Mouse (Mus musculus) CH12.LX (cell line): ENCODE results near the gene Cd34. TPM values are rescaled to one million over a fixed set of nuclear protein-coding genes. Genes with fewer than 3 reads are reported as not detected.

Source experiments
- DNase-seq: peaks from one replicate; pipeline ENCODE4 v3.0.0-alpha.2; 2013; ENCODE audit errors: extremely low read depth
- H3K27ac ChIP-seq: 2 replicates; pipeline ENCODE4 v1.5.1; 2012; ENCODE audit warnings: low read depth, mild to moderate bottlenecking, control low read depth, moderate library complexity; ENCODE audit not compliant: insufficient read depth
- H3K27me3 ChIP-seq: replicated peaks from 2 replicates; pipeline ENCODE3; 2012; ENCODE audit warnings: inconsistent platforms
- H3K36me3 ChIP-seq, 2 experiments: replicated peaks in 1 of 2; 2 replicates each; pipeline versions ENCODE3 to v1.6.1; 2012; ENCODE audit warnings: inconsistent platforms in 1 of 2, low read length in 1 of 2, mild to moderate bottlenecking in 1 of 2, mixed read lengths in 1 of 2, moderate library complexity in 1 of 2; ENCODE audit not compliant: control insufficient read depth in 1 of 2, insufficient read depth in 1 of 2
- H3K4me1 ChIP-seq, 2 experiments: 2 replicates each; pipeline ENCODE4 v1.6.1; 2012; ENCODE audit warnings: inconsistent platforms in 1 of 2, moderate library complexity in 1 of 2; ENCODE audit not compliant: insufficient read depth in 2 of 2, control insufficient read depth in 1 of 2
- H3K4me2 ChIP-seq: 2 replicates; pipeline ENCODE4 v1.6.1; 2012; ENCODE audit warnings: low read depth, mild to moderate bottlenecking, control low read depth; ENCODE audit not compliant: poor library complexity, insufficient read depth, severe bottlenecking
- H3K4me3 ChIP-seq, 3 experiments: fragments of 150-350 bp in 1 of 3; sonication (generic) in 1 of 3; replicated peaks in 1 of 3; 2 replicates each; pipeline versions ENCODE3 to v1.5.1; 2011 to 2012; ENCODE audit warnings: low read depth in 2 of 3, low read length in 2 of 3, mild to moderate bottlenecking in 2 of 3, moderate library complexity in 2 of 3, control low read depth in 1 of 3, improper control_type of control experiment in 1 of 3, inconsistent platforms in 1 of 3, mixed read lengths in 1 of 3; ENCODE audit not compliant: poor library complexity in 1 of 3
- H3K79me2 ChIP-seq: replicated peaks from 2 replicates; pipeline ENCODE4 v1.6.1; 2012; ENCODE audit warnings: mild to moderate bottlenecking, moderate library complexity; ENCODE audit not compliant: control insufficient read depth, poor library complexity, insufficient read depth, severe bottlenecking; ENCODE audit errors: extremely low read depth
- H3K9ac ChIP-seq: 2 replicates; pipeline ENCODE4 v1.6.1; 2012; ENCODE audit warnings: low read depth, mild to moderate bottlenecking, control low read depth, moderate library complexity; ENCODE audit not compliant: insufficient read depth
- H3K9me3 ChIP-seq: replicated peaks from 2 replicates; pipeline ENCODE3; 2012; ENCODE audit warnings: low read length, inconsistent platforms, mixed read lengths
- BHLHE40 ChIP-seq: IDR thresholded peaks from 2 replicates; pipeline ENCODE4 v1.6.1; 2011; ENCODE audit warnings: mild to moderate bottlenecking, low read depth, low read length, improper control_type of control experiment
- CHD1 ChIP-seq: IDR thresholded peaks from 2 replicates; pipeline ENCODE4 v1.6.1; 2012; ENCODE audit warnings: low read depth, low read length, improper control_type of control experiment, inconsistent platforms
- ELF1 ChIP-seq: IDR thresholded peaks from 2 replicates; pipeline ENCODE4 v1.6.1; 2014; ENCODE audit warnings: low read depth, mild to moderate bottlenecking, inconsistent platforms, low read length, improper control_type of control experiment
- EP300 ChIP-seq: IDR thresholded peaks from 2 replicates; pipeline ENCODE4 v1.6.1; 2011; ENCODE audit warnings: low read length, improper control_type of control experiment
- ETS1 ChIP-seq: conservative IDR thresholded peaks from 2 replicates; pipeline ENCODE4 v1.6.1; 2012; ENCODE audit warnings: low read depth, mild to moderate bottlenecking, inconsistent platforms, low read length, improper control_type of control experiment, moderate library complexity
- HCFC1 ChIP-seq: IDR thresholded peaks from 2 replicates; pipeline ENCODE4 v1.6.1; 2012; ENCODE audit warnings: low read depth, mild to moderate bottlenecking, inconsistent platforms, low read length, improper control_type of control experiment
- IRF4 ChIP-seq: IDR thresholded peaks from 2 replicates; pipeline ENCODE4 v1.6.1; 2014; ENCODE audit warnings: low read depth, mild to moderate bottlenecking, inconsistent platforms, low read length, improper control_type of control experiment
- MAFK ChIP-seq: IDR thresholded peaks from 2 replicates; pipeline ENCODE4 v1.6.1; 2011; ENCODE audit warnings: low read length, improper control_type of control experiment; ENCODE audit not compliant: insufficient replicate concordance
- MAX ChIP-seq: IDR thresholded peaks from 2 replicates; pipeline ENCODE4 v1.6.1; 2011; ENCODE audit warnings: low read length, improper control_type of control experiment
- MYC ChIP-seq: IDR thresholded peaks from 2 replicates; pipeline ENCODE4 v1.6.1; 2011; ENCODE audit warnings: low read depth, mild to moderate bottlenecking, improper control_type of control experiment, low read length
- NELFE ChIP-seq: IDR thresholded peaks from 2 replicates; pipeline ENCODE4 v1.6.1; 2011; ENCODE audit warnings: low read depth, low read length, improper control_type of control experiment
- NRF1 ChIP-seq: IDR thresholded peaks from 2 replicates; pipeline ENCODE4 v1.6.1; 2014; ENCODE audit warnings: low read depth, mild to moderate bottlenecking, inconsistent platforms, low read length, improper control_type of control experiment, moderate library complexity
- PAX5 ChIP-seq: IDR thresholded peaks from 2 replicates; pipeline ENCODE4 v1.6.1; 2012; ENCODE audit warnings: low read length, inconsistent platforms, mixed read lengths
- POLR2A ChIP-seq: IDR thresholded peaks from 2 replicates; pipeline ENCODE4 v1.6.1; 2011; ENCODE audit warnings: low read depth, mild to moderate bottlenecking, improper control_type of control experiment, low read length
- RAD21 ChIP-seq: IDR thresholded peaks from 2 replicates; pipeline ENCODE4 v1.6.1; 2011; ENCODE audit warnings: low read depth, mild to moderate bottlenecking, low read length, improper control_type of control experiment, moderate library complexity
- RCOR1 ChIP-seq: conservative IDR thresholded peaks from 2 replicates; pipeline ENCODE4 v1.6.1; 2012; ENCODE audit warnings: low read depth, mild to moderate bottlenecking, inconsistent platforms, low read length, improper control_type of control experiment
- SIN3A ChIP-seq: IDR thresholded peaks from 2 replicates; pipeline ENCODE4 v1.6.1; 2012; ENCODE audit warnings: low read length, improper control_type of control experiment, inconsistent platforms
- TCF12 ChIP-seq: IDR thresholded peaks from 2 replicates; pipeline ENCODE4 v1.6.1; 2014; ENCODE audit warnings: low read depth, mild to moderate bottlenecking, inconsistent platforms, low read length, improper control_type of control experiment
- UBTF ChIP-seq: IDR thresholded peaks from 2 replicates; pipeline ENCODE4 v1.6.1; 2012; ENCODE audit warnings: low read depth, mild to moderate bottlenecking, inconsistent platforms, low read length, improper control_type of control experiment, moderate library complexity
- USF2 ChIP-seq: conservative IDR thresholded peaks from 2 replicates; pipeline ENCODE4 v1.6.1; 2011; ENCODE audit warnings: low read depth, low read length, improper control_type of control experiment
- ZNF384 ChIP-seq: IDR thresholded peaks from 2 replicates; pipeline ENCODE4 v1.6.1; 2012; ENCODE audit warnings: low read depth, low read length, improper control_type of control experiment, inconsistent platforms
- dilution Hi-C: fragments of 300-500 bp; cut with MboI; formaldehyde crosslinking; loops from 2 replicates; pipeline ENCODE4 v1.14.3; 2020; ENCODE audit warnings: low sequenced_read_pairs; ENCODE audit not compliant: extremely low pct_unique_long_range_greater_than_20kb, extremely low pct_ligation_motif_present
- in situ Hi-C: fragments of 300-500 bp; cut with MboI; formaldehyde crosslinking; loops from 3 replicates; pipeline ENCODE4 v1.14.3; 2019; ENCODE audit warnings: low sequenced_read_pairs, low pct_ligation_motif_present, low pct_unique_long_range_greater_than_20kb, mixed read lengths
- polyA plus RNA-seq: library from polyadenylated mRNA; unstranded; fragments of >175 nt; gene quantifications from 2 replicates; pipeline ENCODE4 v1.2.1, GENCODE M21; 2012; ENCODE audit warnings: low read depth; ENCODE audit not compliant: insufficient read length
- total RNA-seq, 2 experiments: library from RNA; depleted of rRNA; stranded (reverse); fragments of 300-350 nt in 1 of 2; fragments of >200 nt in 1 of 2; gene quantifications; 2 replicates each; pipeline ENCODE4 v1.2.3; 2012 to 2014

Cd34 gene
- total and polyA plus RNA-seq, 3 experiments = not detected

DNA sequence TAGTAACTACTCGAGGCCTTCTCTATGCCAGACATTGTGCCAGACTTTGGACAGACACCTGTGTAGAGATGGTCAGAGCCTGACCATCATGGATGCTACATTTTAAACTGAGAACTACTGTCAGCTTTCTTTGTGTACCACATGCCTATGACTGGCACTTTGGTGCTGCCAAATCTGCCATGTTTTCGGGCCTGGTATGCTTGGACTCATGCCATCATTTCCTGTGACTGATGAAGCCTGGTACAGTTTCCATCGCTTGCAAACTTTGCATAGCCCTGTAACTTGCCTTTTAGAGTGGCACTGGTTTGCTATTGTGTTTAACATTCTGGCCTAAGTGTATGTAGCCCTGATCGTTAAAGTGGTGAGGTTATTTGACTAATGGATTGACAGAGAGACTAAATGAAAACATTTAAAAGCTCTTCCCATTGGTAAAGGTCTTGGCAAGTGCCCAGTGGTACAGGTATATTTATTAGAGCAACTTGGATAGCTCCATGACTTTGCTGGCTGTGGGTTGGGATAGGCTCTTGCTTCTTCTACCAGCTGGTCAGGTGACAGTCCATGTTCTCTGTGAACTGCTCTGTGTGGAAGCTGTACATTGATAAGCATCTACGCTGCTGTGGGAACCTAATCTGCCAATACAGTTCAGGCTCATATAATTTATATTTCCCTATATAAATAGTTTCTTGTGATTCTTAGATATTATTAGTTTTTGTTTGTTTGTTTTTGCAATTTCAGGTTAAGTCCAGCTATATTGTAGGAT is 44.5 kb downstream of the Cd34 start:
- Histone ChIP-seq H3K79me2 (peaks cover 14% of the 10 kb centered on the region; the same call in 1 of the 2 replicates), H3K36me3 (peaks cover 0 to 1% of the 10 kb centered on the region in 2 experiments), H3K9me3 (no peaks in the 10 kb centered on the region), H3K4me3 (no peak overlapping the region), H3K9ac (no peak overlapping the region), H3K27ac (no peak overlapping the region), H3K27me3 (no peaks in the 10 kb centered on the region), H3K4me1 (peaks cover 26 to 56% of the 10 kb centered on the region in 2 experiments), H3K4me2 (no peak overlapping the region)
- in situ Hi-C loops (no loop called here), dilution Hi-C loops (no loop called here)
- no peak for DNase-seq
- no peak for TF ChIP-seq NELFE
- 0 out of 2 replicates have a peak, but pooled peaks have one; percentile 8 for TF ChIP-seq NRF1
- no peak for TF ChIP-seq SIN3A
- no peak for TF ChIP-seq EP300
- TF ChIP-seq RCOR1 = no peak

GRCm38 (mm10) chr1:194984914-194985313 is 46.3 kb downstream of the Cd34 start:
- in situ Hi-C loops = no loop called here
- TF ChIP-seq HCFC1 (no peak), RAD21 (no peak), POLR2A (no peak), CHD1 (no peak), UBTF (no peak), MYC (no peak)
- H3K27ac ChIP-seq = no peak overlapping the region
- H3K4me2 ChIP-seq = no peak overlapping the region
- peaks cover 20 to 45% of the 10 kb centered on the region in 2 experiments for H3K4me1 ChIP-seq
- no peaks in the 10 kb centered on the region for H3K9me3 ChIP-seq
- H3K27me3 ChIP-seq = no peaks in the 10 kb centered on the region
- DNase-seq = no peak
- H3K9ac ChIP-seq = no peak overlapping the region
- dilution Hi-C loops = no loop called here
- H3K79me2 ChIP-seq = peaks cover 8% of the 10 kb centered on the region; the same call in 1 of the 2 replicates
- no peak overlapping the region for H3K4me3 ChIP-seq
- peaks cover 0 to 1% of the 10 kb centered on the region in 2 experiments for H3K36me3 ChIP-seq

GRCm38 (mm10) chr1:194985442-194986210 is 47.0 kb downstream of the Cd34 start:
- dilution Hi-C loops = no loop called here
- peaks cover 8% of the 10 kb centered on the region; the same call in 1 of the 2 replicates for H3K79me2 ChIP-seq
- no peak overlapping the region for H3K9ac ChIP-seq
- in situ Hi-C loops = no loop called here
- no peaks in the 10 kb centered on the region for H3K27me3 ChIP-seq
- H3K4me2 ChIP-seq = peak overlapping the region; percentile 21
- peaks cover 19 to 39% of the 10 kb centered on the region in 2 experiments for H3K4me1 ChIP-seq
- peaks cover 0 to 1% of the 10 kb centered on the region in 2 experiments for H3K36me3 ChIP-seq
- no peaks in the 10 kb centered on the region for H3K9me3 ChIP-seq
- no peak overlapping the region for H3K27ac ChIP-seq
- no peak overlapping the region for H3K4me3 ChIP-seq
- TF ChIP-seq TCF12 (no peak), USF2 (no peak), IRF4 (no peak), ETS1 (no peak), ELF1 (peak; percentile 30; the same call in 1 of the 2 replicates), NELFE (no peak), ZNF384 (no peak), BHLHE40 (no peak), PAX5 (no peak), RAD21 (no peak), POLR2A (no peak), MAFK (0 out of 2 replicates have a peak, but pooled peaks have one; percentile 27), MAX (no peak)
- no peak for DNase-seq
